Mouse (Mus musculus) common myeloid progenitor, adult 5-6 weeks (primary cell): ENCODE measurements around the gene Plcl2. TPM values are rescaled to one million over a fixed set of nuclear protein-coding genes. Genes with fewer than 3 reads are reported as not detected.
A peak's percentile ranks its signal among the peaks of the same experiment; 100 is the strongest.
"Not testable (repeated sequence)": the region's sequence is repeated elsewhere in the genome, so short reads cannot be mapped to it uniquely, and the experiment has no call there.

ENCODE experiments used
- ATAC-seq: replicated peaks from 2 replicates; pipeline ENCODE4 v1.8.0; 2016; ENCODE audit warnings: low read depth, mild to moderate bottlenecking, moderate TSS enrichment, inconsistent platforms; ENCODE audit not compliant: poor library complexity, severe bottlenecking
- total RNA-seq: library from RNA; stranded (forward); fragments of 200-1000, 187-1606 nt; gene quantifications from 2 replicates; pipeline ENCODE4 v1.2.3, GENCODE M21; 2017

The Plcl2 gene
- total RNA-seq, 1 experiment from 2014 or later = 35.1 TPM

- peak; percentile 77 for ATAC-seq
Observed at GRCm38 (mm10) chr17:50522473-50523083, 13.4 kb downstream of the Plcl2 start.

GRCm38 (mm10) chr17:50524970-50525369 is 15.8 kb downstream of the Plcl2 start:
- ATAC-seq = no peak

- ATAC-seq = no peak
Observed at GRCm38 (mm10) chr17:50525821-50526220, 16.6 kb downstream of the Plcl2 start.

GRCm38 (mm10) chr17:50530089-50530488 is 20.9 kb downstream of the Plcl2 start:
- peak; percentile 59 for ATAC-seq

- ATAC-seq = not testable (repeated sequence)
Observed at GRCm38 (mm10) chr17:50534889-50535288, 25.7 kb downstream of the Plcl2 start.

GRCm38 (mm10) chr17:50536409-50537194 is 27.4 kb downstream of the Plcl2 start:
- no peak for ATAC-seq

GRCm38 (mm10) chr17:50537786-50538185 is 28.6 kb downstream of the Plcl2 start:
- no peak for ATAC-seq

GRCm38 (mm10) chr17:50544860-50545259 is 35.7 kb downstream of the Plcl2 start:
- ATAC-seq = no peak

GRCm38 (mm10) chr17:50545274-50545673 is 36.1 kb downstream of the Plcl2 start:
- no peak for ATAC-seq

GRCm38 (mm10) chr17:50552130-50552529 is 42.9 kb downstream of the Plcl2 start:
- peak; percentile 76 for ATAC-seq

GRCm38 (mm10) chr17:50557566-50558238 is 48.5 kb downstream of the Plcl2 start:
- ATAC-seq = no peak

- ATAC-seq = no peak
Observed at GRCm38 (mm10) chr17:50558239-50558625, 49.0 kb downstream of the Plcl2 start.

GRCm38 (mm10) chr17:50565376-50566123 is 56.3 kb downstream of the Plcl2 start:
- 0 out of 2 replicates have a peak, but pooled peaks have one; percentile 27 for ATAC-seq

- peak; percentile 88 for ATAC-seq
Observed at GRCm38 (mm10) chr17:50568846-50569245, 59.6 kb downstream of the Plcl2 start.

GRCm38 (mm10) chr17:50570228-50570627 is 61.0 kb downstream of the Plcl2 start:
- ATAC-seq = peak; percentile 51; the same call in 1 of the 2 replicates

GRCm38 (mm10) chr17:50570681-50571398 is 61.6 kb downstream of the Plcl2 start:
- no peak for ATAC-seq

- peak; percentile 59 for ATAC-seq
Observed at GRCm38 (mm10) chr17:50574161-50574560, 65.0 kb downstream of the Plcl2 start.

- ATAC-seq = peak; percentile 56
Observed at GRCm38 (mm10) chr17:50580416-50580815, 71.2 kb downstream of the Plcl2 start.

GRCm38 (mm10) chr17:50586834-50587233 is 77.6 kb downstream of the Plcl2 start:
- no peak for ATAC-seq

GRCm38 (mm10) chr17:50587941-50588340 is 78.7 kb downstream of the Plcl2 start:
- ATAC-seq = peak; percentile 58
